Mouse (Mus musculus): ENCODE measurements at regions not wholly inside any gene's neighbourhood (a gene's known extent, or its start where the extent isn't known, plus 50 kb on each side); places are given as distances from the start of the nearest gene placed in this dataset.
A peak's percentile ranks its signal among the peaks of the same experiment; 100 is the strongest.

DNA sequence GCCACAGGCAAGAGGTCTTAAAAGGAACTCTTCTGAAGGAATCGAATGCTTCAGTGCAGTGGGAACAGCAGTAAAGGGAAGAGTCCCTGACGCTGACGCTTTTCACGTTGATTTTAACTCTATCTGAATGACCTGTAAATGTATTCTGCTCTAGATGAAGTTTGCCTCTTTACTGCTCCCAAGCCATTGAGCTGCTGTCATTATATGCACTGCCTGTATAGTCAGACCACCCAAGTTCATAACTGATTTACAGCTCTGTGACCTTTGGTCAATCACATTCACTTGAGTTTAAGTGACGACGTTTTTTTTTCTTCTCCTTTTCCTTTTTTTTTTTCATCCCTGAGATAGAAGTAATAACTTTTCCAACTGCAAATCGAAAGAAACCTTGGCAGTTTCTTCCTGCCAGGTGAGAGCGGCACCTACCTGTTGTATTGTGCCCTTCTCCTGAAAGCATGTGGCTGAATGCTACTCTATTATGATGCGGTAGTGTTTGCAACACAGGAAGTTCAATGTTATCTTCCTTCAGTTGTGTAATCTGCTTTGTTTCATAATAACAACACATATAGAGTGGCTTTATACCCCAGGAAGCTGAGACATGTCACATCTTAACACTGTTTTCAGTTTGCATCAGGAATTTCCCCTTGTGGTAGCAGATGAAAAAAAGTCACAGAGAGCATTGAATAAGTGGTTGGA, 293.0 kb downstream of the Lipi start:
- DNase-seq = no peak

DNA sequence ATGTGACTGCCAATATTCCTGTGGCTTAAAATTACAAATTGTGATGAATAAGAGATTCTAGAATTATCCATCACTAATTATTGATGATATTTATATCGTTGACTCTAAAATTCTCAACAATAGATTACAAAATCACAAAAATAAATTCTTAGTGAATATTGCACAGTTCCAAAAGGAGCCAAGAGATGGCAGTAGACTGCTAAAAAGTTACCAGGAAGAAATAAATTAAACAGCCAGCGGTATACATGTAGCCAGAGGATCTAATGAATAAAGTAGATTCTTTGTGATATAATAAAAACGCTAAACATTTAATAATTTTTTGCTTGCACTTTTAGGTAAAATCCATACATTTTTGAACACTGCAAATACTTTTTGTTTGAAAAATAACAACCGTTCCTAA, 294.7 kb downstream of the Lipi start:
- DNase-seq = no peak

DNA sequence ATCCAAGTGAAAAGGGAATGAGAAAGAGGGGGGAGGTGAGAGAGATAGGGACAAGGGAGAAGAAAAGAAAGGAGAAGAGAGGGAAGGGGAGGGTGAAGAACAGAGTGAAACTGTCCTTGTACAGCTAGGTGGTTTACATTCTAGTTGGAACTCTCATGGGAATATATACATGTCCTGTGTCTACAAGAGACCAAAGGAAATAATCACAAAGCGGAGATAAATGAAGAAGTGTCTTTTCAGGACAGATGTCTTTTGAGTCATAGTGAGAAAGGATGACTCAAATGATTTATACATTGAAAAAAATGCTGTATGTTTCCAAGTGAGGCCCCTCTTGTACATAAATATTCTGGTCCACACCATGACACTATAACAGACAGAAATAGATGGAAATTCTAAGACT, 298.7 kb downstream of the Lipi start:
- no peak for DNase-seq

DNA sequence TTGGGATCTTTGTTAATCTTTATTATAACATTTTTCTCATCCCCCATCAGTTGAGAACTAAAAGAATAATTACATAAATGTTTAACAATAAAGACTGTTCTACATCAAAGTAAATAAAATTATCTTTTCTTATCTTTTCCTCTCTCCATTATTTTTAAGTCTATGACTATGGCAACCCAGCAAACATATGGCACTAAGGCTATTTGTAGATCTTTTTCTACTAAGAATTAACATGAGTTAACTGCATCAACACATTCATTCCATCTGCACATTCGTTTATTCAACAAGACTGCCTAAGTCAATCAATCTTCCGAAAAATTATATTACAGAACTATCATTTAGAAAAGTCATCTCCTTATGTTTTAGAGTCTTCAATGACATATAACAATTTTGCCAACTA, 300.1 kb downstream of the Lipi start:
- DNase-seq = no peak

DNA sequence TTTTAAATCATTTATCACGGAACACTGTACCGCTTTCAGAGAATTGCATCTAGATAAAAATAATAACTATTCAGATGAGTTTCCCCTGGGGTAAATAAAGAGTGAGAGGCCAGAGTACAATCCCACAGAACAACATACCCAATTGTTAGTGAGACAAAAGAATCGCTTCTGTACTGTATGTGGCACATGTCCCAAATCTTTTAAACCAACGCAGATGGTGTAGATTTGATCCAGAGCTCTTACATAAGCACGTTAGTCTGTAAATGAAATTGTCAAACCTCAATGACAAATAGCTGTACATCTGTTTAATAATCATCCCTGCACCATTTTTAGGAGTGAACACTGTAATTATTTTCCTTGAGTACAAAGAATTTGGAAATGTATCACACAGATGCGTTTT, 322.0 kb downstream of the Lipi start:
- DNase-seq = no peak

DNA sequence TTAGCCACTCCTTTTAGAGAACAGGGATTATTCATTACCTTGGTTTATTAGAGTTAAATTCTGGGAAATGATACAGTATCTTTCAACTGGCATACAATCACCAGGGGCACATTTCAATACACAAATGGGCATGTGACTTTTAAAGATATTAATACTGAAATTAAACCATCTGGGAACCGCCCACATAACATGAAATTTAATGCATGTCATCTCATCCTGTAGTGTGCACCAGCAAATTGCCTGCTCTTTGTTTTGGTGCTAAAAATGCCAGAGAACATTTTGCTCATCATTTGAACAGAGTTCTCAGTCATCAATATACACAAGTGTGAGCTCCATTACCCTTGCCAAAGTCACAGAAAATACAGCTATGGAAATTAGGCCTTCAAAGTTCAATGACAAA, 330.9 kb downstream of the Lipi start:
- DNase-seq = no peak

DNA sequence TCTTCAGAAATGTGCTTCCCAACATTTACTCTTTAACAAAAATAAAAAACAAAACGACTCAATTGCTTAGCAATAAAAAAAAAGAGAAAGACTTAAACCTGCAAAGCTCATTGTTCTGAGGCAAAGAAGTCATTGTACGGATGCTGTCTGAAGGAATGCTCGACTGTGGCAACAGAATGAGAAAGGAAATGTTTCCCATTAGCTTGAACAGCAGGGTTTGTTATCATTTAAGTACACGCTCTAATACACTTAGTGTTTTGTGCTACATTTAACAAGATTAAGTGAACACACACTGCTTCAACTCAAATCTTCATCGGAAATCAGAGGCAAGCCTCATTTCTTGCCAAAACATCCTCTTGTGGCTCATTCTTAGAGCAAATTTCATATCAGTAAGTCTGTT, 336.7 kb downstream of the Lipi start:
- DNase-seq = no peak

DNA sequence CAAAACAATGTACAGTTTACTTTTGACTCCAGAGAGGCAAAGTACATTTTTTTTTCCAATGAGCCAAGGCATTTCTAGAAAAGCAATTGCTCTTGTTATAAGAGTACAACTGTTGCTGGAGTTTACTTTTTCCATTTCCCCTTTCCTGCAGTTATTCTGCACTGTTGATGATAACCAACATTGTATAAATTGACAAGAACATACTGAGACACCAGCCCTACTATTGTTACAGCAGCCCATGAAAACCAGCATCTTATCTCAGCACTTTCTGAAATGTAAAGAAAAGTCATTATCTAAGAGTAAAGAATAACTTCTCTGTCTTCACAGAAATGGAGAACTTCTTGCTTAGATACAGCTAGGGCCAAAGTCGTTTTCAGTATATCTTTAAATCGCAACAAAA, 345.5 kb downstream of the Lipi start:
- no peak for DNase-seq

DNA sequence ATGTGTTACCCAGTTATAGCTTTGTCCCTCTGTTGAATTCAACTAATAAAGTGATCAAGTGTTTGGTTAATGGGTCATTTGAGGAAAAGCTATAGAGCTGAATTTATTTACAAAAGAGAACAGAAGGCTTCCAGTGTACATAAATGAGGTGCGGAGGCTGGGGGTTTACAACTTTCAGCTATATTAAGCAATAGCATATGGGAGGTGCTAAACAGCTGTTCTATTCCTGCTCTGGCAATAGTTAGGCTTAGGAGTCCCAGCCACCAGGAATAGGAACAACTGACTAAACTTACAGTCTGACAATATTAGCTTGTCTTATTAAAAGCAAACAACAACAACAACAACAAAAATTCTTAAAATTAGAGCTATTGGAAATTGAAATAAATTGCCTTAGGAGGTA, 353.7 kb downstream of the Lipi start:
- DNase-seq = no peak

DNA sequence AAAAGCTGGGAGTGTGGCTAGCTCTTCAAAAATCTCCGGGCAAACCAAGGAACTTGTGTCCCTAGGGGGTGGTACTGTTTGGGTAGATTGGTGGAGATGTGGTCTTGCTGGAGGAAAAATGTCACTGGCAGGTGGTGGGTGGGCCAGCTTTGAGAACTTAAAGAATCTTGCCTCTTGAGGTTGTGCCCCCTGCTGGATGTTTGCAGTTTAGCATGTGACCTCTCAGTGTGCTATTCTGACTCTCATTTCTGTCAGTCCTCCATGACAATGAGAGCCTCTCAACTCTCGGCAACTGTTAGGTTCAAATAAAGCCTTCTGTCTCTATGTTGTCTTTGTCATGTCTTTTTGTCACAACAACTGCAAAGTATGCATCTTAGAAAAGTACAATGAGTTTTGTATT, 392.5 kb downstream of the Lipi start:
- DNase-seq = peak; percentile 3

DNA sequence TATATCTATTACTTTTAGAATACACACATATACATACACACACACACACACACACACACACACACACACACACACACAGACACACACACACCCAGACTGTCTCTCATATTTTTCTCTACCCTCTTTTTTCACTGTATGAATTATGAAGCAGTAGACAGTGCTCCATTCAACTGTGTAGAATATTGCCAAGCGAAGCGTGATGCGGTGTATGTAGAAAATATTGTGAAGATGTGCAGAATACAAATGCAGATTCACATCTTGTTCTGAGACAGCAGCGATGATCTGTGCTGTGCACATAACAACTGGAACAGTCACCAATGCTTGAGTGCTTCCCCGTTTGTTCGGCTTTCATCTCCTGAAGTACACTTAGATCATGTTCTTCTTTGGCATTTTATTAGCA, 395.5 kb downstream of the Lipi start:
- DNase-seq = no peak

DNA sequence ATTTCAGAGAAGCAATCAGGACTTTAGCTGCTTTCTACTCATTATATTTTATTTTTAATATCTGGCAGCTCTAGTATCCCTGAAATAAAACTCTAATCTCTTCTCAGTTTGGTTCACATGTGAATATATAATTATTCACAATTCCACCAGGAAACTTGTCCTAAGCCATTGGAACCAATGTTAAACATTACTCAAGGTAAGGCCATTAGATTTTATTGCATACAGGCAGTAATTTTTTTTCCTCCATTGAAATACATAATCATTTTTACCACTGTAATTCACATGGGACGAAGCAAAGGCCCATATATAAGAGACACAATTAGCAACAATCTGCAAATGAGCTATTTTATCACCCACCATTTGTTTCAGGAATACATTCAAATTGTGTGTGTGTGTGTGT, 419.8 kb downstream of the Lipi start:
- no peak for DNase-seq

DNA sequence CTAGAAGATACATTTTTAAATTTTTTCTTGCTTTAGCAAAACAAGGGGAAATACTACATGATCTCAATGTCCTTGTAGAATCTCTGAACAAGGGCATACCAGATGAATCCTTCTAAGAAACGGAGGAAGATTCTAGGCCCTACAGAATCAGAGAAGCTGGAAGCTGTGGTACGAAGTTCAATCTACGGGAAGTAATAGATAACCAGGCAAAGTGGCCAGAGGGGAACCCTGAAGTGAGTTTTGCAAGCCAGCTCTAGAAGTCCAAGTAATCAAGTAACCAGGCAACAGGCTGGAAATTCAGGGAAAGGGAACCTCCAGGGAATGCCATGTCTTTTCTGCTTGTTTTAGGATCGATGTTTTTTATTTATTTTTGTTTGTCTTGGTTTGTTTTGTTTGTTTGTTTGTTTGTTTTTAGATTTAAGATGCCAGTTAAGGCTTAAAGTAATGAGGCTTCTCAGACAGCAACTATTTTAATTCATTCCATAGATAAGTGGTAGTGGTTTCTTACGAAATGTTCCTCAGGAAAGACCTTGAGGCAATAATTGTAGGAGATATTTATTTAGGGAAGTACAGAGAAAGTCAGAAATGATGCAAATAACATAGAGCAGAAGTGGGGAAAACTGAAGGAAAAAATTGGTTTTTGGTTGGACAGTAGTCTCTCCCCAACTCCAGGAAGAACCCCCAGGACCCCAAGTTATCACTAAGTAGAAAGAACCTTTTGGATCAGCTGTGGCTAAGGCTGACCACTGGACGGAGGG, 420.7 kb downstream of the Lipi start:
- no peak for DNase-seq

DNA sequence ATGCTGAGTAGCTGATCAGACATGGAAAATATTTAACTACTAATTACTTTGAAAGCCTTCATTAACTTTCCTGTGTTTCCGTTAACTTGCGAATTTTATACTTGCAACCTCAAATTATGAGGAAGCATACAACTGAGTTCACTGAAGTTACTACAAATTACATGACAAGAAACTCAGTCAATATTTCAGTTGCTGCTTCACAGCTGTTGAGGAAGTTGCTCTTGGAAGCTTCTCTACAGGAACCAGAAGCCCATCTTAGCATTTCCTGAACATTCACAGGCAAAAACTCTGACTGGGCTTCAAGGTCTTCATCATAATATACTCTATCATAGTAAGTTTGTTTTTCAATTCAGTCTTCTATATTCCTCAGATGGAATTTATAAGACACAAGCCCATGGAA, 426.1 kb downstream of the Lipi start:
- no peak for DNase-seq

DNA sequence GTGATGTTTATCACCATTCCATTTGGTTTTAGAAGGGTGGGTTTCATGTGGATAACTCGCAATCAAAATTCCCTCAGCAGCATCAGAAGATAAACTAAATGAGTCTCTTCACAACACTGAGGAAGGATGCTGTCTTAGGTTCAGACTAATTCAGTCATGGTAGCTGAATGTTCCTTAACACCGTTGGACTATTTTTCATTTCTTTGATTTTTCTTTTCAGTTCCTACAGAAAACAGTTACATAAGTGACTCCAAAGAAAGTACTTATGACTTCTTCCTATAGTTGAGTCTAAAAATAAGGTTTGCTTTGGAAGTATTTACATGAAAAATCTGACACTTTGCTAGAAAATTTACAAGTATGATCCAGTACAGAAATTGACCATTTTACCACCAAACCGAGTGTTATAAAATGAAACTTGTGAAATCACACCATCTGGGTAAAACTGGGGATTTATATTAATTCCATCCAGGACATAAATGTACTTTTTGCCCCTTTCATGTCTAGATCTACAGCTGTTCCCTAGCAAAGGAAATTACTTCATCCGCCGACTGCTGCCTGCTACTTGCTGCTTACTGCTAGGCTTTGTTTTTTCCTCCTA, 430.3 kb downstream of the Lipi start:
- no peak for DNase-seq
